Mouse (Mus musculus) thymus, adult 2 months (tissue): ENCODE measurements around the gene Arhgap17. TPM values are rescaled to one million over a fixed set of nuclear protein-coding genes. Genes with fewer than 3 reads are reported as not detected.

Experiments used
- DNase-seq: peaks from one replicate; pipeline ENCODE4 v3.0.0; 2021
- H3K27ac ChIP-seq: fragments of 200-500 bp; 2 replicates; pipeline ENCODE4 v1.5.1; 2012; ENCODE audit warnings: low read length, control low read depth; ENCODE audit not compliant: control insufficient read depth, insufficient read depth
- H3K27me3 ChIP-seq: fragments of 200-500 bp; 2 replicates; pipeline ENCODE4 v1.6.1; 2012; ENCODE audit warnings: mild to moderate bottlenecking, low read length, moderate library complexity, mixed read lengths; ENCODE audit not compliant: control insufficient read depth, insufficient read depth
- H3K36me3 ChIP-seq: fragments of 200-500 bp; 2 replicates; pipeline ENCODE4 v1.6.1; 2012; ENCODE audit warnings: mild to moderate bottlenecking, low read length, moderate library complexity; ENCODE audit not compliant: control insufficient read depth, insufficient read depth
- H3K4me1 ChIP-seq: fragments of 200-500 bp; replicated peaks from 2 replicates; pipeline ENCODE4 v1.6.1; 2012; ENCODE audit warnings: low read length; ENCODE audit not compliant: control insufficient read depth, insufficient read depth
- H3K4me3 ChIP-seq: fragments of 200-500 bp; 2 replicates; pipeline ENCODE4 v1.5.1; 2012; ENCODE audit warnings: mild to moderate bottlenecking, low read length, control low read depth, moderate library complexity; ENCODE audit not compliant: control insufficient read depth, insufficient read depth
- CTCF ChIP-seq: fragments of 200-500 bp; IDR thresholded peaks from 2 replicates; pipeline ENCODE4 v1.5.1; 2012; ENCODE audit warnings: mild to moderate bottlenecking, control low read depth, low read length, moderate library complexity, borderline replicate concordance; ENCODE audit not compliant: control insufficient read depth, poor library complexity, insufficient read depth; ENCODE audit errors: extremely low read depth
- POLR2A ChIP-seq: fragments of 200-500 bp; IDR thresholded peaks from 2 replicates; pipeline ENCODE4 v1.6.1; 2012; ENCODE audit warnings: mild to moderate bottlenecking, low read length, control low read depth, moderate library complexity; ENCODE audit not compliant: control insufficient read depth, poor library complexity, insufficient read depth; ENCODE audit errors: extremely low read depth
- WGBS: fragments of 180-500 bp; shearing (Covaris S2); methylation state at CpG from one replicate; pipeline ENCODE4 v1.1.7; 2018; 5-methylcytosine and 5-hydroxymethylcytosine counted together
- polyA plus RNA-seq: library from polyadenylated mRNA; depleted of rRNA; stranded (reverse); fragments of >200 nt; gene quantifications from 2 replicates; pipeline ENCODE4 v1.2.3, GENCODE M21; 2012

Arhgap17 gene
- polyA plus RNA-seq, 1 experiment: 32.2 TPM

- H3K36me3 ChIP-seq: peaks cover 24% of the 10 kb centered on the region
- 98% methylated on average over 5 of the region's 5 CpGs for WGBS
- no peak for TF ChIP-seq CTCF
- no peak for TF ChIP-seq POLR2A
- H3K4me1 ChIP-seq: no peaks in the 10 kb centered on the region
- no peak overlapping the region for H3K4me3 ChIP-seq
- H3K27ac ChIP-seq: no peak overlapping the region
- no peak for DNase-seq
- H3K27me3 ChIP-seq: no peaks in the 10 kb centered on the region
Observed at GRCm38 (mm10) chr7:123285896-123286295, 83.8 kb downstream of the Arhgap17 start.

DNA sequence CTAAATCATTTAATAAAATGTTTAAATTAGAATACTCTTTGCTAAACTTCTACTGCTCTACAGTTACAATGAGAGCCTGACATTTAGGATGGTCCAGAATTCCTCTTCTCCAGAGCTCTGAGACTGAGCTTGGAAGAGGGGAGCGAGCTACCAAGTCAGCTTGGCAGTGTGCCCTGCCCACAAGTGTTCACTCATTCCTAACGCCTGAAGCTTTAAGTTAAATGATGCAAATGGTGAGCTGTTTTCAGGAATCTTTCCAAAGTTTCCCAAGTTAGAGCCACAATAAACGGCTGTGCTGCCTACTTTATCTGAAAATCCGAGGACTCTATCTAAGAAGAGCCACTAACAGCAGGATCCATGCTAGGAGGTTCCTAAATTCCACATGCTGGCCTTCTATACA lies 85.9 kb downstream of the Arhgap17 start:
- TF ChIP-seq POLR2A (no peak), CTCF (no peak)
- no peaks in the 10 kb centered on the region for H3K27me3 ChIP-seq
- DNase-seq: no peak
- H3K36me3 ChIP-seq: peaks cover 34% of the 10 kb centered on the region
- no peaks in the 10 kb centered on the region for H3K4me1 ChIP-seq
- no peak overlapping the region for H3K4me3 ChIP-seq
- no peak overlapping the region for H3K27ac ChIP-seq
- 92% methylated on average over 4 of the region's 4 CpGs for WGBS

DNA sequence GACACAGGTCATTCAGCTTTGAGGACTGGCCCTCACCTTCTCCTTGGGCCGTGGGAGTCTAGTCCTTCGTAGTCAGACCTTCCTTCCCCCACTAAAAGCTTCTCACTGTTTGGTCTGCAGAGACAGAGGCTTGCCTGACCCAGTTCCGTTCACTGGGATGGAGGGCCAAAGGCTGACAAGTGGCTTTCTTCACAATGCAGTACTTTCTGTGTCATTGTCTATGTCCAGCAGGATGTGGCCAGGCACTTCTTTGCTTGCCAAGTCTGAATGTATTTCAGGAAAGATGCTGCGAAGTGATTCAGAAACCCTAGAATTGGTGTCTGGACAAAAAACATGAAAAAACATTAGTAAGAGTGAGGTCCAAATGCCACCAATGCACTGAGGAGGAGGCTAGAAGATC lies 89.9 kb downstream of the Arhgap17 start:
- Histone ChIP-seq H3K4me3 (no peak overlapping the region), H3K27ac (no peak overlapping the region), H3K36me3 (peaks cover 18% of the 10 kb centered on the region), H3K27me3 (no peaks in the 10 kb centered on the region), H3K4me1 (no peaks in the 10 kb centered on the region)
- over 99% methylated on average over 4 of the region's 4 CpGs for WGBS
- DNase-seq: no peak
- no peak for TF ChIP-seq CTCF

GRCm38 (mm10) chr7:123276568-123276967 lies 93.1 kb downstream of the Arhgap17 start:
- TF ChIP-seq POLR2A (no peak), CTCF (no peak)
- Histone ChIP-seq H3K36me3 (peaks cover 12% of the 10 kb centered on the region), H3K4me1 (no peaks in the 10 kb centered on the region), H3K27ac (no peak overlapping the region), H3K4me3 (no peak overlapping the region), H3K27me3 (no peaks in the 10 kb centered on the region)
- DNase-seq: no peak
- 95% methylated on average over 4 of the region's 4 CpGs for WGBS

- Histone ChIP-seq H3K36me3 (no peaks in the 10 kb centered on the region), H3K27ac (no peak overlapping the region), H3K4me3 (no peak overlapping the region), H3K27me3 (no peaks in the 10 kb centered on the region), H3K4me1 (no peaks in the 10 kb centered on the region)
- no peak for DNase-seq
- TF ChIP-seq POLR2A (no peak), CTCF (no peak)
- 92% methylated on average over 11 of the region's 11 CpGs for WGBS
Observed at GRCm38 (mm10) chr7:123273056-123273455, 96.7 kb downstream of the Arhgap17 start.

- Histone ChIP-seq H3K4me3 (no peak overlapping the region), H3K36me3 (no peaks in the 10 kb centered on the region), H3K27ac (no peak overlapping the region), H3K27me3 (no peaks in the 10 kb centered on the region), H3K4me1 (no peaks in the 10 kb centered on the region)
- DNase-seq: no peak
- TF ChIP-seq POLR2A (no peak), CTCF (no peak)
- 95% methylated on average over 8 of the region's 8 CpGs for WGBS
Observed at GRCm38 (mm10) chr7:123258103-123258502, 111.6 kb downstream of the Arhgap17 start.

DNA sequence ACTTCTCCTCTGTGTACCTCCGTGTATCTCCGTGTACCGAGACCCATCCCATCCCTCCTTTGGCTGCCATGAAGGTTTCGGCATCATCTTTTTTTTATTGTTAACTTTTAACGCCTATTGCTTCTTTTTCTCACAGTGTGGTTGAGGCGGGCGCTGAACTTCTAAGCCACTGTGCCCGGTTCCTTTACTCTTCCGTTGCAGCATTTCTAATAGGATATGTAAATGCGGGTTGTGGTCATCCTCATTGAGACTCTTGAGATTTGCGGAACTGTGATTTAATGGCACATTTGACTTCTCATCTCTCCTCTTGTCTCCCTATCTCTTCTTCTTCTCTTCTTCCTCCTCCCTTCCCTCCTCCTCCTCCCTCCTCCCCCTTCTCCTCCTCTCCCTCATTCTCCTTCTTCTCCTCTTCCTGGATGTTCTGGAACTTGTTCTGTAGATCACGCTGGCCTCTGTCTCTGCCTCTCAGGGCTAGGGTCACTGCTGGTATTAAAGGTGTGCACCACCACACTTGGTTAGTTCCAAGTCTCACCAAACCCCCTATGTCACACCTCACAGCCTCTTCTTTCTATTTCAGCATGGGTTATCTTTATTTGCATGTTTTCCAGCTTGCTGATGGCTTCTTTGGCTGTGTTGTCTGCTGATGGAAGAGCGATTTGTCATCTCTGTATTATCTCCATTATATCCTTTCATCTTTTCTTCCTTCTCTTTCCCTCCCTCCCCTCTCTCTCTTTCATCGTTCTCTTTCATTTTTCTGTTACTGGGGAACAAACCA lies 115.3 kb downstream of the Arhgap17 start:
- H3K4me3 ChIP-seq: no peak overlapping the region
- no peak overlapping the region for H3K27ac ChIP-seq
- no peaks in the 10 kb centered on the region for H3K4me1 ChIP-seq
- DNase-seq: no peak
- no peaks in the 10 kb centered on the region for H3K27me3 ChIP-seq
- TF ChIP-seq CTCF: no peak
- WGBS: 94% methylated on average over 14 of the region's 14 CpGs
- H3K36me3 ChIP-seq: no peaks in the 10 kb centered on the region
